Mouse (Mus musculus): ENCODE measurements at regions not wholly inside any gene's neighbourhood (a gene's known extent, or its start where the extent isn't known, plus 50 kb on each side); places are given as distances from the start of the nearest gene placed in this dataset.

- no peak for TF ChIP-seq CTCF (conservative IDR thresholded peaks at IDR 0.05; ENCODE audit: insufficient read depth, insufficient read length, low read depth, low read length)
- TF ChIP-seq POLR2A (IDR thresholded peaks at IDR 0.05; ENCODE audit: low read depth, low read length) = no peak
Measured at GRCm38 (mm10) chr3:20680944-20681494, 314.0 kb upstream of the Agtr1b start.

Measured in kidney, adult 2 months (tissue).